Mouse (Mus musculus) midbrain, postnatal 0 days (tissue): ENCODE measurements around the gene Cnot11. TPM values are rescaled to one million over a fixed set of nuclear protein-coding genes. Genes with fewer than 3 reads are reported as not detected.

Experiments
- ATAC-seq: fragments of 200-750 bp; cut with Nextera tagmentation; 2 replicates; pipeline ENCODE4 v1.8.0; 2017; ENCODE audit warnings: moderate number of reproducible peaks, mild to moderate bottlenecking, moderate TSS enrichment, moderate library complexity; ENCODE audit not compliant: low FRiP score
- DNase-seq: peaks from one replicate; pipeline ENCODE4 v3.0.0-alpha.2; 2015; ENCODE audit warnings: low spot score
- H3K27ac ChIP-seq: fragments of 300-500 bp; sonication (generic); 2 replicates; pipeline ENCODE4 v1.5.1; 2014; ENCODE audit warnings: low read depth, mild to moderate bottlenecking, low read length, mixed read lengths
- H3K27me3 ChIP-seq: fragments of 300-500 bp; sonication (generic); 2 replicates; pipeline ENCODE4 v1.6.1; 2014; ENCODE audit warnings: low read length, control low read depth, mixed read lengths; ENCODE audit not compliant: insufficient read depth
- H3K36me3 ChIP-seq: fragments of 300-500 bp; sonication (generic); 2 replicates; pipeline ENCODE4 v1.6.1; 2014; ENCODE audit warnings: low read length, control low read depth, mixed read lengths; ENCODE audit not compliant: insufficient read depth
- H3K4me1 ChIP-seq: fragments of 300-500 bp; sonication (generic); 2 replicates; pipeline ENCODE4 v1.6.1; 2014; ENCODE audit warnings: mild to moderate bottlenecking, control low read depth, antibody characterized with exemption, low read length, mixed read lengths; ENCODE audit not compliant: insufficient read depth
- H3K4me2 ChIP-seq: fragments of 300-500 bp; sonication (generic); 2 replicates; pipeline ENCODE4 v1.6.1; 2014; ENCODE audit warnings: low read depth, mild to moderate bottlenecking, low read length, mixed read lengths; ENCODE audit not compliant: poor library complexity, severe bottlenecking
- H3K4me3 ChIP-seq: fragments of 300-500 bp; sonication (generic); 2 replicates; pipeline ENCODE4 v1.5.1; 2014; ENCODE audit warnings: low read depth, mild to moderate bottlenecking, low read length, moderate library complexity
- H3K9ac ChIP-seq: fragments of 300-500 bp; sonication (generic); replicated peaks from 2 replicates; pipeline ENCODE4 v1.6.1; 2014; ENCODE audit warnings: mild to moderate bottlenecking, low read length, moderate library complexity, mixed read lengths; ENCODE audit not compliant: poor library complexity, severe bottlenecking
- H3K9me3 ChIP-seq: fragments of 300-500 bp; sonication (generic); 2 replicates; pipeline ENCODE4 v1.6.1; 2016; ENCODE audit warnings: low read length, control low read depth
- CTCF ChIP-seq: IDR thresholded peaks from 2 replicates; pipeline ENCODE4 v1.5.1; 2016; ENCODE audit warnings: antibody characterized with exemption, mild to moderate bottlenecking
- WGBS: fragments of 180-500 bp; shearing (Covaris S2); extraction: QIAGEN DNeasy Blood & Tissue Kit; methylation state at CpG from one replicate; pipeline ENCODE4 v1.1.7; 2014; 5-methylcytosine and 5-hydroxymethylcytosine counted together
- polyA plus RNA-seq: library from polyadenylated mRNA; unstranded; fragments of >200 nt; fragmentation: Nextera tagmentation; extraction: Ambion mirVana; gene quantifications from 2 replicates; pipeline ENCODE4 v1.2.1, GENCODE M21; 2015
- total RNA-seq: library from RNA; depleted of rRNA; stranded (reverse); fragments of >200 nt; gene quantifications from 2 replicates; pipeline ENCODE4 v1.2.3, GENCODE M21; 2014

Cnot11 gene
- total and polyA plus RNA-seq, 2 experiments from 2014 or later: 9.6 to 32.3 TPM

DNA sequence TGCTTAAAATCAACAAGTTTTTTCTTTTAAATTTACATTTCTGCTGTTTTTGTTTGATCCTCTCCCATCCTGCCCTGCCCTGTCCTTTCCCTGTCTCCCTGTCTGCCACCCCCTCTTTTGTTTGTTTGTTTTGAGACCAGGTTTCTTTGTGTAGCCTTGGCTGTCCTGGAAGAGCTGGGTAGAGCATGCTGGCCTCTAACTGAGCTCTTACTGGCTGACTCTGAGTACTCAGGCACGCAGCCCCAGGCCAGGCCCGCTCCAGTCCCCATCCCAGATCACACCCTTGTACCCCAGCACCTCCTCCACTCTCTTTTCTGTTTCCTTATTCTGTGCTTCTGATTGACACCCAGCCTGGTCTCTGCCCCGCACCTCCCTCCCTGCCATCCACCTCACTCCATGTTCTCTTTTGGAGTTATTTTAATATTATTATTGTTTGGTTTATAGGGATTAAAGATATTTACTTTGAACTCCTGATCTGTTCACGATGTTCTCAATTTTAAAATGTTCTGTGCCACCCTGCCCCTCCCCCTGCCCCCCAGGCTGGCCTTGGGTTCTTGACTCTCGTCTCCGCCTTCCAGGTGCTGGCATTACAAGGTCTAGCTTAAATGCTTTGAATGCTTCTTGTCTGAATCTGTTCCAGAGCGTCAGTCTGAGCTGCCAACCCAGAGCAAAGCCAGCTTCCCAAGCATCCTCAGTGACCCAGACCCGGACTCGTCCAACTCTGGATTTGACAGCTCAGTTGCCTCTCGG, 3.0 kb downstream of the Cnot11 start:
- peaks cover 4% of the 10 kb centered on the region; the same call in 1 of the 2 replicates for H3K4me1 ChIP-seq
- H3K36me3 ChIP-seq: peaks cover 26% of the 10 kb centered on the region
- DNase-seq: no peak
- no peaks in the 10 kb centered on the region for H3K9me3 ChIP-seq
- no peak for ATAC-seq
- no peak for TF ChIP-seq CTCF
- 90% methylated on average over 10 of the region's 10 CpGs for WGBS
- no peak overlapping the region; the same call in 1 of the 2 replicates for H3K9ac ChIP-seq
- no peaks in the 10 kb centered on the region for H3K27me3 ChIP-seq
- H3K4me2 ChIP-seq: no peak overlapping the region
- H3K27ac ChIP-seq: no peak overlapping the region
- H3K4me3 ChIP-seq: no peak overlapping the region

DNA sequence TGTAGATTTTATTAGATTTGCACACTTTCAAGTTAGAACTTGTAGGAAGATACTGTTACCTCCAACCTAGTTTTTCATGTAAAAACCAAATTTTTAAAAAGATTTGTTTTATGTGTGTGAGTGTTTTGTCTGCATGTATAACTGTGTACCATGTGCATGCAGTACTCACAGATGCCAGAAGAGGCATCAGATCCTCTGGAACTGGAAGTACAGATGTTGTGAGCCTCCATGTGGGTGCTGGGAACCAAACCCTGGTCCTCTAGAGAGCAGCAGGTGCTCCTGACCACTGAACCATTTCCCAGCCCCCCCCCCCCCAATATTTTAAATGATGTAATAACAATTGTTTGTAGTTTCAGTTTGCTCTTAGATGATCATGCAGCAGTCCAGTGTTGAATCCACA, 5.8 kb downstream of the Cnot11 start:
- no peak for ATAC-seq
- Histone ChIP-seq H3K27ac (no peak overlapping the region), H3K9me3 (no peaks in the 10 kb centered on the region), H3K9ac (no peak overlapping the region), H3K4me1 (peaks cover 4% of the 10 kb centered on the region; the same call in 1 of the 2 replicates), H3K4me3 (no peak overlapping the region), H3K27me3 (no peaks in the 10 kb centered on the region), H3K4me2 (no peak overlapping the region), H3K36me3 (peaks cover 37% of the 10 kb centered on the region)
- no peak for DNase-seq
- peak; percentile 27; the same call in 1 of the 2 replicates for TF ChIP-seq CTCF

DNA sequence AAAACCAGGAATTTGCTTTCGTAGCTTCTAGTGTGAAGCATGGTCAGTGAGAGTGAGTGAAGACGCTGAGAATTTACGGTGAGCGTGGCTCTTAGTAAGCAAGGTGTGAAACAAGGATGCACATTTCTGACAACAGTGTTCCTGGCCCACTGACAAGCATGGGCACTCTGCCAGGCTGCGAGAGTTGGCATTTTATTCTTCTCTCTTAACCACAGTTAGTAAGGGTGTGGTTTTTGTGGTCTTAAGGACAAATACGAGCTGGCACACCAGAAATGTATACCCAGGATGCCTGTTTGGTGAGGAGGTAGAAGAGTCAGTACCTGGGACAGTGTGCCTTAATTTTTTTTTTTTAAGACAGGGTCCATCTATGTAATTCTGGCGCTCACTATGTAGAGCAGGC, 10.8 kb downstream of the Cnot11 start:
- no peak for DNase-seq
- H3K4me2 ChIP-seq: no peak overlapping the region
- peaks cover 25% of the 10 kb centered on the region for H3K36me3 ChIP-seq
- no peak overlapping the region for H3K4me3 ChIP-seq
- no peak for TF ChIP-seq CTCF
- no peaks in the 10 kb centered on the region for H3K9me3 ChIP-seq
- H3K27me3 ChIP-seq: no peaks in the 10 kb centered on the region
- WGBS: 91% methylated on average over 7 of the region's 7 CpGs
- H3K27ac ChIP-seq: no peak overlapping the region
- H3K9ac ChIP-seq: no peak overlapping the region
- no peaks in the 10 kb centered on the region for H3K4me1 ChIP-seq
- no peak for ATAC-seq

DNA sequence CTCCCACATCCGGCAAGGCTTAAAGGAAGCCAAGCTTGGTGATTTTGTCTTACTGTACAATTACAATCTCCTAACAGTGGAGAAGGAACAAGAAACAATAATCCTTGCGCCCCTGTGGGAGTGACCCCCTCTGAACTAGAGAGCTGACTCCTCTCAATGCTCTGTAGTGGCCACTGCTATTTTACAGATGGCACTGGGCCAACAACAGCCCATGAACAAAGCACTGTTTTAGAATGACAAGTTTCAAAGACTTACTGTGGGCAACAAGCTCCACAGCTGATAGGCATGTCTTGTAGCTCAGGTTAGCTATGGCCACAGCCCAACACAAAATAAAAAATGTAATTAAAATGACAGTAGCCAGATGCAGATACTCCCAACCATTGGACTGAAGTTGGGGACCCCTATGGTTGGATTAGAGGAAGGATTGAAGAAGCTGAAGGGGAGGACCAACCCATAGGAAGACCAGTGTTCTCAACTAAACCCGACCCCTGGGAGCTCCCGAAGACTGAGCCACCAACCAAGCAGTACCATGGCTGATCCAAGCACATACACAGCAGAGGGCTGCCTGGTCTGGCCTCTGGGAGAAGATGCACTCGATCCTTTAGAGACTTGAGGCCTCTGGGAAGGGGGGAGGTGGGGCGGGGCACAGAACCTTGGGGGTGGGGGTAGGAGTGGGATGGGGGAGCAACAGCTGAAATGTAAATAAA, 11.5 kb downstream of the Cnot11 start:
- Histone ChIP-seq H3K4me2 (no peak overlapping the region), H3K9me3 (no peaks in the 10 kb centered on the region), H3K27me3 (no peaks in the 10 kb centered on the region), H3K4me3 (no peak overlapping the region), H3K4me1 (no peaks in the 10 kb centered on the region), H3K9ac (no peak overlapping the region), H3K27ac (no peak overlapping the region), H3K36me3 (peaks cover 24% of the 10 kb centered on the region)
- no peak for ATAC-seq
- TF ChIP-seq CTCF: no peak
- 94% methylated on average over 6 of the region's 6 CpGs for WGBS
- DNase-seq: no peak

DNA sequence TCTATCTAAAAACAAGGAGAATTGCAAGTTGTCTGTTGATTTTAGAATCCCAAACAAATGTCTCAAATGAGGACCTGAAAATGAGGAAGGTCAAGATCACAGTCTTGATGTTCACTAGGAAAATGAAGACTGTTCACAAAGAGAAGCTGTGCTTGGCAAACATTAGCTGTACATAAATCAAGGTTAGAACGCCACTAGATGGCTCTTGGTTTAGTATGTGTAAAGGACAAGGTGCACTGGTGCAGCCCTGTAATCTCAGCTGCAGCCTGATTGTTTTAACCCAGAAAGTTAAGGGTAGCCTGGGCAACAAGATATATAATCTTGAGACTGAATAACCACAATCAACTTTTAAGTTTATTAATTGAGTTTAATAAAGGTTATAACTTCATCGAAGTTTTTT, 12.4 kb downstream of the Cnot11 start:
- 66% methylated on average over 2 of the region's 2 CpGs for WGBS
- Histone ChIP-seq H3K9me3 (no peaks in the 10 kb centered on the region), H3K4me3 (no peak overlapping the region), H3K27me3 (no peaks in the 10 kb centered on the region), H3K4me2 (no peak overlapping the region), H3K9ac (no peak overlapping the region), H3K36me3 (peaks cover 23% of the 10 kb centered on the region), H3K27ac (no peak overlapping the region), H3K4me1 (no peaks in the 10 kb centered on the region)
- no peak for ATAC-seq
- DNase-seq: peak; percentile 45
- TF ChIP-seq CTCF: peak; percentile 58

DNA sequence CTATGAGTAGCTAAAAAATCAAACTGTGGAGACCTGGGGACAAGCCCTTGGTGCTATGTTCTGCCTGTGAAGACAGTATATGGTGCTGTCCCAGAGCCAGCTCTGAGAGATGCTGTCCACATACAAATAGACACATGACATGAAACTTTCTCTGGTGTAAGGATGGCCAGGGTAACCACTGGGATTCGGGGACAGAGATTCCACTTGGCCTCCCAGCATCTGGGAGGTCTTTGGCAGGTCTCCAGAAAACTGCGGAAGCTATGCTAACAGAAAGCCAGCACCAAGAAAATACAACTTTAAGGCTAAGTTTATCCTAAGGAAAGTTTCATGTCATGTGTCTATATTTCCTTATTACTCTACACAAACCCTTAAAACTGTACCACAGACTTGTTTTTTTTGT, 15.0 kb downstream of the Cnot11 start:
- Histone ChIP-seq H3K4me2 (no peak overlapping the region), H3K27ac (no peak overlapping the region), H3K9me3 (no peaks in the 10 kb centered on the region), H3K4me1 (no peaks in the 10 kb centered on the region), H3K4me3 (no peak overlapping the region), H3K27me3 (no peaks in the 10 kb centered on the region), H3K9ac (no peak overlapping the region), H3K36me3 (peaks cover 7% of the 10 kb centered on the region; the same call in 1 of the 2 replicates)
- DNase-seq (no peak), ATAC-seq (no peak)
- 85% methylated on average over 2 of the region's 2 CpGs for WGBS
- no peak for TF ChIP-seq CTCF
